Mouse (Mus musculus) T-helper 17 cell (primary cell): ENCODE data around the gene Kank3.

ENCODE experiments used
- in situ Hi-C, 2 experiments: fragments of 300-600 bp; cut with MboI, MseI; formaldehyde crosslinking; loops; 1 replicate in 1 of 2; 2 replicates in 1 of 2; pipeline ENCODE4 v1.15.1; 2025; ENCODE audit warnings: high pct_unique_total_duplicates in 2 of 2

Kank3 gene

DNA sequence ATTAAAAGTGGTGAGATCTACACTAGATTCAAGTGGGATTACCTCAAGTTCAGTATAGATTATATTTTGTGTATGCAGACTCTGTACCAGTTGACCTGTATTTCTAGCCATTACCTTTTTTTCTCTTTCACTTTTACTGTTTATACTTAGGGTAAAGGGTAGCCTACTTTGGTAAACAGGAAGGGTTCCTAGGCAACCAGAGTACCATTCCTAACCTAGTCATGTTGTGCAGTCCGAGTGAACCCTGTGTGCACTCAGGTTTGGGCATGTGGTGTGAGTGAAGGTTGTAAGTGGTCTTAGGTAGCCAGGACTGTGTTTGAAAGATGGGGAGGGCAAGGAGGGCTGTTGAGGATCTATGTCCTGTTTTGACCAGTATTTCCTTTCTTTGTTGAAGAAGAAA, 41.0 kb downstream of the Kank3 start:
- in situ Hi-C loops: no loop called here

DNA sequence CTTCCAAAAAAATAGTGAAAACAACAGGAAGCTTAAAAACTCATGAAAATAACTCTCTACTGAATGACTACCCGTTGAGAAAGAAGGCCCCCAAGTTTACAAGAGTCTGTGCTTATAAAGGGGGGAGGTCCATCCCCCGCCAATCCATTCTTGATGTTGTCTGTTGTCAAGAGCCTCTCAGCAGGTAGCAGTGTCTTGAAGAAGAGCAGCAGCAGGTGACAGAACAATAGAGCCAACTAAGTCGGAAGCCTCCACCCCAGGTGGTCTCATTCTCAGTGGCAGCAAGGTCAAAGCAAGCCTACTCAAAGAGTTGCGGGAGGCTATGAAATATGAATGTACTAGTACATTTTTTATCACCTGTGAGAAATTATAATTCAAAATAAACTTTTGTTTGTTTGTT, 47.5 kb downstream of the Kank3 start:
- in situ Hi-C loops: no loop called here

- in situ Hi-C loops: no loop called here
Observed at GRCm38 (mm10) chr17:33865330-33866030, 55.2 kb downstream of the Kank3 start.
